Mouse (Mus musculus) cortical plate, adult 2 months (tissue): ENCODE data around the gene Zfp146.

Experiments
- CTCF ChIP-seq: fragments of 200-500 bp; IDR thresholded peaks from 2 replicates; pipeline ENCODE4 v1.5.1; 2011; ENCODE audit warnings: mild to moderate bottlenecking, control low read depth, low read length; ENCODE audit not compliant: insufficient read depth; ENCODE audit errors: extremely low read depth
- POLR2A ChIP-seq: fragments of 200-500 bp; IDR thresholded peaks from 2 replicates; pipeline ENCODE4 v1.6.1; 2011; ENCODE audit warnings: mild to moderate bottlenecking, low read length, control low read depth; ENCODE audit not compliant: insufficient read depth; ENCODE audit errors: extremely low read depth

DNA sequence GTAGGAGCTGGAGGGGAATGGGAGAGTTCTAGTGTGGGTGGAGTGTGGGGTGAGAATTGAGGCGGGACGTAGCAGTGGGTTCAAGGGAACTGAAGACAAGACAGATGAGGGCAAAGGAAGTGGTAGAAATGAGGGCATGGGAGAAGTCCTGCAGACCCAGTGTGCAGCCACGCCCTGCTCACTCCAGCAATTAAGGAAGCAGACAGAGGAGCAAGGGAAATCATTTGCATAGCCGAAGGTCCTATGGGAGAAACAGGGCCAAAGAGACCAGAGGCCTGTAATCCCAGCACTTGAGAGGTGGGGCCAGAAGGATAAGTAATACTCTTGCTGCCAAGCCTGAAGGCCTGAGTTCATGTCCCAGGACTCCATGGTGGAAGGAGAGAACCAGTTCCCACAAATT, 37.2 kb downstream of the Zfp146 start:
- TF ChIP-seq POLR2A (no peak), CTCF (no peak)
